Mouse (Mus musculus) cerebellum, adult 11-12 months (tissue): ENCODE results near the gene Ptch1.

ENCODE experiments used
- DNase-seq: peaks from one replicate; pipeline ENCODE4 v3.0.0; 2022

Gene Ptch1

GRCm38 (mm10) chr13:63573256-63573835, at the start of gene Ptch1:
Gene Ptch1 (minus strand): TSS chr13:63573598.
- peak; percentile 59 for DNase-seq

GRCm38 (mm10) chr13:63621301-63621700, 47.9 kb upstream of the Ptch1 start:
- DNase-seq, result no peak

- no peak for DNase-seq
Observed at GRCm38 (mm10) chr13:63613201-63613600, 39.8 kb upstream of the Ptch1 start.

DNA sequence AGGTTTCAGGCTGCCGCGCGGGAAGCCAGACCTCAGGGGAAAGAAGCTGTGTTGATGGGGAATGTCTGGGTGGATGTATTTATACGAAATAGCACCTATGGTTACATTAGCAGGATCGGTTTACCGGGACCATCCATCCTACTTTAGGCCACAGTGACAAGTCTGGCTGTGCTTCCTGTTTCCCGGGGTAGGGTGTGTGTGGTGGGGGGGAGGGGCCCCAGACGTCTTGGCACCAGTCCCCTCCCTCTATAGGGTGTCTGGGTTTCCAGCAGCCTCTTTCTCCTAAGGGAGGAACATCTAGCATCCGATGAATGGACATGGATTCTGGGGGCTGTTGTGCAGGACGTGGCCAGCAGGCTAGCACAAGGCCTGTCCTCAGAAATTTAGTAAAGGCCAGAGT, 36.3 kb upstream of the Ptch1 start:
- DNase-seq, result no peak

- no peak for DNase-seq
Observed at GRCm38 (mm10) chr13:63597593-63597992, 24.2 kb upstream of the Ptch1 start.

DNA sequence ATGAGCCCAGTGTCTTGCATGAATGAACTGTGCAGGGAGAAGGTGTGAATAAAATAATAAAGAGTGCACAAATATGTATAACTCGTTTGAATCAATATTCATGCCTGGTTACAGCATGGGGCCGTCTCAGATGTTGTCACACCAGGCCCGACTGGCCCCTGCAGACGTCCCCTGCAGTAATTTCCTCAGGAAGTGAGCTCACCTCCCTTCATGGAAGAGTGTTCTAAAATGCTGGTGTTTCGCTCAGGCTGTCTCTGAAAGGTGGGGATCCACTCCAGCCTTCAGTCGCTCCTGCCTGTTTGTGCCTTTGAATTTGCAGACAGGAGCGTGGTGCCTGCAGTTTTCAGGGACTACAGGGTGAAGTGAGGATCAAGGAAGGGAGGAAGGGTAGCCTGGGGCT, 22.5 kb upstream of the Ptch1 start:
- DNase-seq, result no peak

DNA sequence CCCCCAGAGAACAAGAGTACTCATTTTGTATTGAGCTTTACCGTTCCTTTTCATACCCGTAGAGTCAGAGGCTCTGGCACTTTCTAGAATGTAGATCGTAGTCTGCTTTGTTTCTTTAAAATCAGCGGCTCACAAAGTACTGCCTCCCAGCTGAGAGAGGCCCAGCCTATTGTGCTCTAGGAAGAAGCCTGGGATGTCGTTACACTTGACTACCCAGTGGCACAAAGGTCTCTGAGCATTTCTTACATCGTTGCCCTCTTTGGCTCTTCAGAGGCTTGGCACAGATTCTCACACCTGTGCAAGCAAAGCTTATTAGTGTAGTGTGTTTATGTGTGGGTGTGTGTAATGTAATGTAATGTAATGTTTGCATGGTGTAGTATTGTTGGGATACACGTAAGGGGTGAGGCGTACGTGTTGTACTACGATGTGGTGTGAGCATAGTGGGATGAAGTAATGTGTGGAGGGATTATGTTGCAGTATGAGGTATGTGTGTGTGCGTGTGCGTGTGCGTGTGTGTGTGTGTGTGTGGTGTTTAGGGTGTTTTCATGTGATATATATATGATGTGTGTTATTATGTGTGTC, 20.2 kb upstream of the Ptch1 start:
- DNase-seq, result no peak

DNA sequence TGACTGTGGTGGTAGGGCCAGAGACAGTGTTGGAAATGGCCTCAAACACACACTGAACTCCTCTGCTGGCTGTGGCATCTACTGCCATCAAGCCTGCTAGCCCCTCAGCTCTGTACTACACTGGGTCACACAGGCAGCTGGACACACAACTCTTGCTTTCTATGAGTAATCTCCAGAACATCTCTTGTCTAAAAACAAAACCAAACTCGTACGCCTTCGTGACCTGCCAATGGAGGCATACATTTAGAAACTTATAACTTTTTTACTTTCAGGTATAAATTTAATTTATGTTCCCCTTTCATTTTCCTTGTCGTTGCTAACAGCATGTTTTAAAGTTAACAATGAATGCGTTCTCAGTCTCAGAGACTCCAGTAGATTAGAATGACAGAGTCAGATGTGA, 19.4 kb upstream of the Ptch1 start:
- DNase-seq, result no peak

GRCm38 (mm10) chr13:63574601-63575000, 1.2 kb upstream of the Ptch1 start:
- no peak for DNase-seq

DNA sequence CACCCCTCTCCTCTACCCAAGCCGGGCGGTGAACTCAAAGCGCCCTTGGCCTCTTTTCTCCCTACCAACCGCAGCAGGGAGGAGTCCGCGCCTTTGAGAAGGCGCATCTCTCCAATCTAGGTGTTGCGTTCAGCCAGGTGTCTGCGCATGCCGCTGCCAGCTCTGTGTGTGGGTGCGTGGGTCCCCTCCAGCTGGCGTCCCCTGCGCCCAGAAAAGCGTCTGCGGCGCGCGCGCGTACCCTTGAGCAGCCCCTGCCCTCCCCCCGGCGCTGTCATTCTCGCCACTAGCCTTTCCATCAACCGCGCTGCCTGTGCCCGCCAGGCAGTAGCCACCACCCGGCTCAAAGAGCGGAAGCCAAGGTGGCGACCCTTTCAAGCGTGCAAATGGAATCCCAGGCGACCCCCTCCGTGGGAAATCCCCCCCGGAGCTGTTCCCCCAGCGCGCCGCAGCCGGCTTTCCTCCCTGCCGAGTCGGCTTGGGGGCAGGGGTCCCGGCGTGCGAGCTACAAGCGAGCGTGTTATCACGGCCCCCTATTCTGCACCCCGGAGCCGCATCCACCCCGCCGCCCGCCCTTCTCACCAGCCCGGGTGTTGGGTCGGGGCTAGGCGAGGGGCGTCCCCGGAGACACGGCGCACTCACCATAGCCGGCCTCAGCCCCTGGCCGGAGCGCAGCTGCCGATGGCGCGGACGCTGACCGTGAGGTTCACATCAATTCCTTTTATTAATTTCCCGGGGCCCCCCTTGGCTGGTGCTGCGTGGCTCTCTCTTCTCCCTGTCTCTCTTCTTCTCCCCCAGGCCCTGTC, 744 bp downstream of the Ptch1 start:
- DNase-seq, result peak; percentile 56

GRCm38 (mm10) chr13:63572111-63572452, 1.3 kb downstream of the Ptch1 start:
- no peak for DNase-seq

DNA sequence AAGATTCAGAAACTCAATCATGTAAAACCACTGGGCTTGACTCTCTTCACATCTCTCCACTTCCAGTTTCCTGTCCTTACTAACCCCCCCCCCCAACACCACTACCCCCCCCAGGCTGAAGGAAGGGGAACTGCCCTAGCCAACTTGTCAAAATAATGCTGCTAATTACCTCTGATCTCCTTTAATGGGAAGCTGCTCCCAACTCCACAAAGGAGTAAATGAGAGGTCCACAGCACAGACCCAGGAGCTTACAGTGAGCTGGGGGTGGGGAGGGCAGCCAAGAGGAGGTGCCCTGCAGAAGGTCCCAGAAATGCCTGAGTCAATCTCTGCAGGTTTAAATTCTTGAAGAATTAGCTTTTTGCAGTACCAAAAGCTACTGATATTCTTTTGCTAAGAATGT, 2.9 kb downstream of the Ptch1 start:
- peak; percentile 6 for DNase-seq

GRCm38 (mm10) chr13:63569396-63569756, 4.0 kb downstream of the Ptch1 start:
- DNase-seq, result no peak

- peak; percentile 46 for DNase-seq
Observed at GRCm38 (mm10) chr13:63568741-63569395, 4.5 kb downstream of the Ptch1 start.

DNA sequence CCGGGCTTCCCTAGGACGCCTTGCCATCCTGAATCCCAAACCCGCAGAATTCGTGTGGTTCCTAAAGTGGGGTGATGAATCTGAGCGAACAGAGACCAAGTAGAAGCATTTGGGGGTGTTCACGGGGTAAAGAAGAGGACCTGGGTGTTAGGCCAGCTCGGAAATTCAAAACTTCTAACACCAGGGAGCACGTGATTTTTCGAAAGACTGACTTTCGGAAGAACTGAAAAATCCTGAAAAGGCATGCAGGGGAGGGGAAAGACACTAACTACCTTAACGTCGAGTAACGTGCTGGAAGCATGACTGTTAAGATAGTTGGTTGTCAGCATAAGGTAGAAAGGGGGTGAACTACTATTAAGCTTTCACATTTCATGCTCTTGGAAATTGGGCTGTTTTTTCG, 5.1 kb downstream of the Ptch1 start:
- no peak for DNase-seq

GRCm38 (mm10) chr13:63567677-63568293, 5.6 kb downstream of the Ptch1 start:
- DNase-seq, result peak; percentile 98

- DNase-seq, result peak; percentile 88
Observed at GRCm38 (mm10) chr13:63566018-63567015, 7.1 kb downstream of the Ptch1 start.

DNA sequence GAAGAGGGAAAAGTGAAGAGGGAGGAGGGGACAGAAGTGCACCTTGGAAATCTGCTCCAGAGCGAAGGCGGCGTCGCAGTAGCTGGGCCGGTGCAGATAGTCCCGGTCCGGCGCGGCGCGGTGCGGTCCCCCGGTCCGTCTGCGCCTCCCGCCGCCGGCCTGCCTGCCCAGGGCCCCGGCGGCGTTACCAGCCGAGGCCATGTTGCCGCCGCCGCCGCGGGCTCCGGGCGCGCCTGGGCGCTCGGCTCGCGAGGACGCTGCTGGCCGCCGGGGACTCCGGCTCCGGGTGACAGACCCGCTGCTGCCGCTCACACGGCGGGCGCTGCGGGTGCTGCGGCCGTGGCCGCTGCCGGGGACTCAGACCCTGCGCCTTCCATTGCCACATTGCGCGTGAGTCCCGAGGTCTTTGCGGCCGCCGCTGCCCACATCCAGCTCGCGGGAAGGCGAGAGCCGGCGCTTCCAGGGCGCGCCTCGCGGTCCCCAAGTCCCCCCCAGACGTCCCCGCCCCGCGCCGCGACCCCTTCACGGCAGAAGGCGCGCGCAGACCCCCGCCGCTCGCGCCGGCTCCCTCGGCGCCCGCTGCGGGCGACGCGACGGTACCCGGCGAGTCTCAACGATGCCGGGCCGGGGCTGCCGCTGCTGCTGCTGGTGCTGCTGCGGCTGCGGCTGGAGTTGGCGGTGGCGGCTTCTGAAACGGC, 7.9 kb downstream of the Ptch1 start:
- DNase-seq, result peak; percentile 58

- peak; percentile 80 for DNase-seq
Observed at GRCm38 (mm10) chr13:63564626-63565319, 8.6 kb downstream of the Ptch1 start.

DNA sequence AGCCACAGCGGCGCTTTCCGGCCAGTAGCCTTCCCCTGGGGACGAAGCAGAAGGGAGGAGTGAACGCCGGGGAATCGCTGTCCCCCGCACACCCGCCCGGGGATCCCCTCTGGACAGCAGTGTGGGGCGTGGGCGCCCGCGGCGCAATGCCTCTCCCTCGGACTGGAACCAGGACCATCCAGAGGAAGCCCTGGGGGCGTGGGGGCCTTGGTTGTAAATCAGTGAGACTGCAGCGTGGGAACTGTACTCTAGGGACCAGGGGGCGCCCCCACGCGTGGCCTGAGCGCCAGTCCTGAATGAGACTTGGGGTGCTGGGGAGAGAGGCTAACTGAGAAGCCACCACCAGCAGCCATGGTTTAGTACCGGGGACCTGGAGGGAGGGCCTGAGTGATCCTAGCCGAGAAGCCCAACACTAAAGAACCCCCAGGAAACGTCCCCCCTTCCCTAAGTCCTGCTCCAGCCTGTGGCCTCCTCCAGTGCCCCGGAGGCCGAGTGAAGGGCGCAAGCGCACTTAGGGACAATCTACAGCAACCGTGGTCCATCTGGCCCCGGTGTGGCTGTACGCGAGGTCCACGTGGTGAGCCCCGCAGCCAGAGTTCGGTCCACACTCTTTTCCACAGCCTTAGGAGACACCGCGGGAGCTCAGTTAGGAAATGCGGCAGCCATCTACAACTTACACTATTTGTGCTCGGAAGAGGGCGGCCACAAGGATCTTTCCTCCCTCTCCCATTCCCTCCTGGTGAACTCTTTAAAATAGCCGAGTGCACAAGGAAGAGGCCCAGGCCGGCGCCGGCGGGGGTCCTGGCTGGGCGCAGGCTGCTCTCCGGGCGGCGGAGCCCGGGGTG, 9.4 kb downstream of the Ptch1 start:
- peak; percentile 73 for DNase-seq
